Mouse (Mus musculus) cortical plate, adult 2 months (tissue): ENCODE results near the gene Osgin1. TPM values are rescaled to one million over a fixed set of nuclear protein-coding genes. Genes with fewer than 3 reads are reported as not detected.

Source experiments
- H3K27ac ChIP-seq: fragments of 200-500 bp; 2 replicates; pipeline ENCODE4 v1.5.1; 2012; ENCODE audit warnings: low read length, control low read depth, inconsistent platforms; ENCODE audit not compliant: insufficient read depth
- H3K4me1 ChIP-seq: fragments of 200-500 bp; 2 replicates; pipeline ENCODE4 v1.6.1; 2011; ENCODE audit warnings: low read length; ENCODE audit not compliant: control insufficient read depth, insufficient read depth
- H3K4me3 ChIP-seq: fragments of 200-500 bp; 2 replicates; pipeline ENCODE4 v1.5.1; 2011; ENCODE audit warnings: mild to moderate bottlenecking, low read length, control low read depth; ENCODE audit not compliant: insufficient read depth
- CTCF ChIP-seq: fragments of 200-500 bp; IDR thresholded peaks from 2 replicates; pipeline ENCODE4 v1.5.1; 2011; ENCODE audit warnings: mild to moderate bottlenecking, control low read depth, low read length; ENCODE audit not compliant: insufficient read depth; ENCODE audit errors: extremely low read depth
- POLR2A ChIP-seq: fragments of 200-500 bp; IDR thresholded peaks from 2 replicates; pipeline ENCODE4 v1.6.1; 2011; ENCODE audit warnings: mild to moderate bottlenecking, low read length, control low read depth; ENCODE audit not compliant: insufficient read depth; ENCODE audit errors: extremely low read depth
- polyA plus RNA-seq: library from polyadenylated mRNA; depleted of rRNA; stranded (reverse); fragments of >200 nt; gene quantifications from 2 replicates; pipeline ENCODE4 v1.2.3, GENCODE M21; 2012

The Osgin1 gene
- polyA plus RNA-seq, 1 experiment = 0.86 TPM

DNA sequence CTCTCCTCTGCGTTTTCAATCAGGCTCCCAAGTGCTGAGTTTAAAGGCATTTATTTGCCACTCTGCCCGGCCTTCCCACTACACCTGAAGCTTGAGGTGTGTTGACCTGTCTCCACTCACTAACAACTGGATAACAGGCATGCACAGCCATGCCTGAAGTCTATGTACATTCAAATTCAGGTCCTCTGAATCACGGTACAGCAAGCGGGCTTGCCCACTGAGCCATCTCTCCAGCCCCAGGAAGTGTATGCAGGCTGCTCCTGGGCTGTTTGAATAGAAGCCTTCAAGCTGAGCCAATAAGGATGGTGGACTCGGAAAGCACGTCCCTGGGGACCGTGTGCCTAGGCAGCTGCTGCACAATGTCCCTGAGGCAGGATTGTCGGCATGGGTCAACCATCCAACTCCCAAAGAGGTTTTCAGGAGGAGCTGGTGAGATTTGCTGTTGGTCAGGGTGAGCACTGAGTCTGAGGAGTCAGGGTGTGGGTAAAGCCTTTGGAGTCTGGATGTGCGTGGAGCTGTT, 12.3 kb upstream of the Osgin1 start:
- Histone ChIP-seq H3K27ac (no peak overlapping the region), H3K4me3 (no peak overlapping the region), H3K4me1 (peaks cover 3% of the 10 kb centered on the region)
- TF ChIP-seq CTCF = no peak
- TF ChIP-seq POLR2A = no peak

DNA sequence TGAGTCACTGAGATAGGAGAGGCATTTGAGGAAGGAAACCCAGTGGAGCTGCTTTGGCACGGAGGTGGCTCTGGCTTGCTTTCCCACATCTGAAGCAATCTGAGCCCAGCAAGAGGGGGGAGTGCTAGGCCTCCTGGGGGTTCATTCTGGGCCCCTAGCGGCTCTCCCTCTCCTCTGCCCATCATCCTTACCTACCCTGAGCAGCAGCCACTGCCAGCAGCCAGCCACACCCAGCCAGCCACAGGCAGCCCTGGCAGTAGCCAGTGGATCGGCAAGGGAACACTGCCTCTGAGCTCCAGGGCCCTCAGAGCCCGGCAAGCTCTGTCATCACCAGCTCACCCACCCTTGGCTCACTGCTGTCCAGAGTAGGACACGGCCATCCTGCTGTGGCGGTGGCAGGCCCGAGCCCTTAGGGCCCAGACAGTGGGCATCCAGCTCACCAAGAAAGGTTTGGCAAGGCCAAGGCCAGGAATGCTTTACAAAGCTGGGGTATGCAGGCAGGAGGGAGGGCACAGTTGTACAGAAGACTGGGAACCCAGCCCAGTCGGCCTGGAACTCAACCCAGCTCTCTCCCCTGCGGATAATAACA, 11.7 kb upstream of the Osgin1 start:
- Histone ChIP-seq H3K4me1 (peaks cover 3% of the 10 kb centered on the region), H3K4me3 (no peak overlapping the region), H3K27ac (peak overlapping the region; percentile 7; the same call in 1 of the 2 replicates)
- TF ChIP-seq POLR2A (no peak), CTCF (no peak)

DNA sequence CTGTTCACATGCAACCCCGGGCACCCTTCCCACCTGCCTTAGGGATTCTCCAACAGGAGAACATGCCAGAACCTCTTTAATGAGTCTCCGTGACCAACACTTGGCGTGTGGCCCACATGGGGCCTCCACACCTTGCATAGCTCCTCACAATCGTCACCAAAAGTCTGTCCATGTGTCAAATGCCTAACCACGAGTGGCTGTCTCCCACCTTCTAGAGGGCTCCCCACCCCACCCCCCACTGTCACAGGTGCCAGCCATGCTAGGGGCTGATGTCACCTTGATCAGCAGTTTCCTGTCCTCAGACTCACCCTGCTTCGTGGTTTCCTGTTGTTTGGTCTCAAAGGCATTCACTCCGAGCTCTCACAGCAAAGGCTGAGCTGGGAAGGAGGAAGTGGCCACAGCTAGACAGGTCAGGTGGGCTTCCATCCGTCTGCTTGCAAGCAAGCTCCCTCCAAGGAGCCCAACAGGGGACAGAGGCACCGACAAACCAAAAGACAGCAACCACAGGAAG, 10.2 kb upstream of the Osgin1 start:
- no peak for TF ChIP-seq CTCF
- no peak for TF ChIP-seq POLR2A
- H3K4me3 ChIP-seq = no peak overlapping the region
- H3K4me1 ChIP-seq = peaks cover 3% of the 10 kb centered on the region
- no peak overlapping the region for H3K27ac ChIP-seq

- Histone ChIP-seq H3K4me1 (peaks cover 3% of the 10 kb centered on the region), H3K4me3 (no peak overlapping the region), H3K27ac (no peak overlapping the region)
- TF ChIP-seq CTCF (no peak), POLR2A (no peak)
Measured at GRCm38 (mm10) chr8:119424199-119424733, 9.7 kb upstream of the Osgin1 start.

DNA sequence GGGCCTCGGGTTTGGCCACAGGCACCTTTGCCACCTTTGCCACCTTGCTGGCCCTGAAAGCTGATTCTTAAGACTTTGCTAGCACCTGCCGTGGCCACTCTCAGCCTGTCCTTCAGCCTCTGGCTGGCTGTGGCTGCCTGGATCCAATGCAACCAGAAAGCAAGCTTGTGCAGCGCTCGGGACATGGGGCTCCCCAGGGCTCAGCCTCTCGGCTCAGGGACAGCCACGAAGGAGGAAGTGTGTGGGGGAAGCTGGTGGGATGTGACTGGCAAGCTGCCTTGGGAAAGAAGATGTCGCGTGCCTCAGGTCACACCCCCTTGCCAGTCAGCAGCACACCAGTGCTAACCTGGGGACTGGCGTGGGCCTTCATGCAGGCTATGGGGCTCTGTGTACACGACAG, 9.2 kb upstream of the Osgin1 start:
- no peak overlapping the region for H3K4me3 ChIP-seq
- TF ChIP-seq CTCF (no peak), POLR2A (no peak)

GRCm38 (mm10) chr8:119425533-119425932, 8.4 kb upstream of the Osgin1 start:
- H3K4me1 ChIP-seq = peaks cover 3% of the 10 kb centered on the region
- TF ChIP-seq CTCF (no peak), POLR2A (no peak)
- no peak overlapping the region for H3K27ac ChIP-seq
- H3K4me3 ChIP-seq = no peak overlapping the region

More for the DNA sequence above, 9.2 kb upstream of the Osgin1 start:
- Histone ChIP-seq H3K27ac (no peak overlapping the region), H3K4me1 (peaks cover 3% of the 10 kb centered on the region)

- Histone ChIP-seq H3K4me3 (no peak overlapping the region), H3K27ac (0 out of 2 replicates have a peak overlapping the region, but pooled peaks have one; percentile 20), H3K4me1 (peaks cover 3% of the 10 kb centered on the region)
- no peak for TF ChIP-seq POLR2A
- TF ChIP-seq CTCF = no peak
Measured at GRCm38 (mm10) chr8:119426069-119426735, 7.7 kb upstream of the Osgin1 start.

DNA sequence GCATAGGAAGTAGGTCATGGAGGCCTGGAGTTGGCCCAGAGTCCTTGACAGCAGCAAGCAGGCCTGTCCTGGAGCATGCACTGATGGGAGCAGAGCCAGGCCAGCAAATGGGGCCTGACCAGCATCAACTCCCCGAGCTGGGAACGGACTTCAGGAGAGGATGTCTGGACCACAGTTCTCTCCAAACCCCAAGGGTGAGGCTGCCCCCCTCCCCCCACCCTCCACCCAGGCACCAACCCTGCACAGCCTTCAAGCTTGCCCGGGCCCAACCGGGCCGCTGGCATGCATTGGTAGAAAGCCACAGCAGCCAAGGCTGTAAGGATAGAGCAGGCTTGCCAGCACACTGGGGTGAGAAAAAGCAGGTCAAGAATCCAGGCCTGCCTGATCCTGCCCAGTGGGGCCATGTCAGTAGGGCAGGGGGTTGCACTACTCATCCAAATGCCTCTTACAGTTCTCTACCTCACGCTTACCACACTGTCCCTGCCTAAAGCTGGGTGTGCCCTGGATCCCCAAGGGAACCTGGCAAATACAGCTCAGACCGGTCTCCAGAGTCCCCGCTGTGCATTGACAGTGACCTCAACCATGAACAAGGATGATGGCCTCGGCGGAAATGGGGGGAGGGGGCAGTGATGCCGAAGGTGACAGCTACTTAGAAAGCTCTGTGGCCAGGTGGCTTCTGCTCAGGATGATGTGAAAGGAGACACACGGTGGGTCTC, 6.1 kb upstream of the Osgin1 start:
- no peak overlapping the region for H3K4me3 ChIP-seq
- no peaks in the 10 kb centered on the region for H3K4me1 ChIP-seq
- TF ChIP-seq CTCF = no peak
- H3K27ac ChIP-seq = no peak overlapping the region

DNA sequence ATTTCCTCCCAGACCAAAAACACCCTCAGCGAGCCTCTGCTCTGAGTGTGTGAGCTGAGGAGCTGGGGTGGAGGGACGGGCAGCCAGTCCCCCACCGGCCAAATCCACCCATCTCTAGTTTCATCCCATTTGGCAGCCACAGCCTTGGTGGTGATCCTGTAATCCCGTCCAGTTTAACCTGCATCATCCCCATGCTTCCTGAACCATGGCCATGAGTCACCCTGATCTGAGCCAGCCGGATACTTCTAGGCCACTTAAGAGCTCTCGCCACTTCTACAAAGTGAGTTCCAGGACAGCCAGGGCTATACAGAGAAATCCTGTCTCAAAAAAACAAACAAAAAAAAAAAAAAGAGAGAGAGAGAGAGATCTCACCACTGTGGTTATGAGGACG, 5.6 kb upstream of the Osgin1 start:
- Histone ChIP-seq H3K27ac (no peak overlapping the region), H3K4me1 (no peaks in the 10 kb centered on the region), H3K4me3 (no peak overlapping the region)
- no peak for TF ChIP-seq CTCF
- TF ChIP-seq POLR2A = no peak

DNA sequence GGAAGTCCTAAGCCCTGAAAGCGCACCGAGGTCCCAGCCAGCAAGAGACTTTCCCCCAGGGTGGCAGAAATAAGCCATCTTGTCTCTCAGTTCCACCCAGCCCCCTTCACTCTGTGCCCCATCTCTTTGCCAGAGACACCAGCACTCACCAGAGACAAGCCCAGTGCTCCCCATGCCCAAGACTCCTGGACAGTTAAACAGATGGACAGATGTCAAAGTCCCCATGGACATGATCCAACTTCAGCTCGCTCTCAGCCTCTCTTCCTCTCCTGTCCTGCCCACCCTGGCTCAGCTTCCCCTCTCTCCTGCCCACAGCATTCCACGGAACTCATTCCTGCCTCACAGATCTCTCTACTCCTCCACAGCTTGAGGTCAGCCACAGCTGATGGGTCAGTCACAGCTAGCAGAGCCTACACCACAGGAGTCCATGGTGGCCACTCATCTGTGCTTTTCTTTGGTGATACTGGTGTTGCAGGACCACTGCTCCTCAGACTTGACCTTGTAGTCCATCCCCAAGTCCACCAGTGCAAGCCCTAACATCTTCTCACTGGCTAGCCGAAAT, 5.1 kb upstream of the Osgin1 start:
- TF ChIP-seq CTCF (no peak), POLR2A (no peak)
- H3K4me3 ChIP-seq = no peak overlapping the region
- H3K27ac ChIP-seq = no peak overlapping the region
- no peaks in the 10 kb centered on the region for H3K4me1 ChIP-seq
